Mouse (Mus musculus) layer of hippocampus, adult 9-10 months (tissue): ENCODE measurements around the gene Slc44a4.
"Not testable (repeated sequence)": the region's sequence is repeated elsewhere in the genome, so short reads cannot be mapped to it uniquely, and the experiment has no call there.

Experiments
- DNase-seq: peaks from one replicate; pipeline ENCODE4 v3.0.0; 2022; ENCODE audit warnings: low spot score

The Slc44a4 gene

DNA sequence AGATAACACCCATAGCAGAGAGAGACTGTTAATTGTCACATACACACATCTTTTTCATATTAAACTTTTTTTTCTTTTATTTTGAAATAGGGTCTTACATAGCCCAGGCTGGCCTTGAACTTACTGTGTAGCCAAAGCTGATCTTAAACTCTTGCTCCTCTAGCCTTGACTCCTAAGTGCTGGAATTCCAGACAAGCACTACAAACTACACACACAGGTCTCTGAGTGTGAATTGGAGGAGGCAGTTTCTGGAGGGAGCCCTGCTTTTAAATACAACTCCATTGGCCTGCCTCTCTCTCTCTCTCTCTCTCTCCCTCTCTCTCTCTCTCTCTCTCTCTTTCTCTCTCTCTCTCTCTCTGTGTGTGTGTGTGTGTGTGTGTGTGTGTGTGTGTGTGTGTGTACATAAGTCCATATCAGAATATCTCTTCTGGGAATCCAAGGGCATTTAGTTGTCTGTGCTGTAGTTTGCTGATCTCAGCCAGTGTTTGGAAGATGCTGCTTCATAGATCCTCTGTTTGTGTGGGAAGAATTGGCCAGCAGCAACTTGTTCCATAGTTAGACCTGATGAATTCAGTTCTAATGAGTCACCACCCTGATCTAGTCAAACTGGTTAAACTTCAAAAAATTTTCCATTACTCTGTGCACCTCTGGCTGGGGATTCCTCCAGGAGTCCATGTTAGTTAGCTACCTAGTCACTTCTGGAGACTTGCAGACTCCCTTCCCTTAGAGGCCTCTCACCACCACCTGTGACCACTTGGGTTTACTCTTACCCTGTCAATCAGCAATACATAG, 46.6 kb downstream of the Slc44a4 start:
- DNase-seq = no peak

DNA sequence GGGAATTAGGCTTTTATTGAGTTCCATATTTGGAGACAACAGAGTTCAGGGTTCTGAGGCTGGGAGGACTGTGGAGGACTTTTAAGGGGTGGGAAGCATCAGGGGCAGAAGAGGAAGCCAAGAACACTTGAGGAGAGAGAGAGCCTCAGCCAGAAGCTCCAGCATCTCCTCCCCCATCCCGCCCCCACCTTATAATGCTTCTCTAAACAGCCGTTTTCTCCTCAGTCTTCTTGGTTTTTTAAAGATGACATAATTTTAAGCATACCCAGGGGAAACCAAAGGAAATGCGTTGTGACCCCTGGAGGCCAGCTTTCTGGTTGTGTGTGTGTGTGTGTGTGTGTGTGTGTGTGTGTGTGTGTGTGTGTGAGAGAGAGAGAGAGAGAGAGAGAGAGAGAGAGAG, 47.9 kb downstream of the Slc44a4 start:
- DNase-seq = no peak

DNA sequence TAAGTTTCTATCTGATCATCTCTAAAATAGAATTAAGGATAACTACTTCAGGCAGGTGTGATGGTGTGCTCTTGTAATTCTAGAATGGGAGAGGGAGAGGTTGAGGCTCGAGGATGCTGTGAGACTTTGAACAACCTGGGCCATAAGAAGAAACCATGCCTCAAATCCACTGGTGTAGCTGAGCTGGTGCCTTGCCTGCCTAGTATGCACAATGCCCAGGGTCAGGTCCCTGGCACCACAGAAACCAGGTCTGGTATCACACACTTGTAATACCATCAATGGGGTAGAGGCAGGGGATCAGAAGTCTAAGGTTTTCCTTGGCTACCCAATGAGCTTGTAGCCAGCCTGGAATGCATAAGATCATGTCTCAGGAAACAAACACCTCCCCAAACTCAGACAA, 48.6 kb downstream of the Slc44a4 start:
- no peak for DNase-seq

DNA sequence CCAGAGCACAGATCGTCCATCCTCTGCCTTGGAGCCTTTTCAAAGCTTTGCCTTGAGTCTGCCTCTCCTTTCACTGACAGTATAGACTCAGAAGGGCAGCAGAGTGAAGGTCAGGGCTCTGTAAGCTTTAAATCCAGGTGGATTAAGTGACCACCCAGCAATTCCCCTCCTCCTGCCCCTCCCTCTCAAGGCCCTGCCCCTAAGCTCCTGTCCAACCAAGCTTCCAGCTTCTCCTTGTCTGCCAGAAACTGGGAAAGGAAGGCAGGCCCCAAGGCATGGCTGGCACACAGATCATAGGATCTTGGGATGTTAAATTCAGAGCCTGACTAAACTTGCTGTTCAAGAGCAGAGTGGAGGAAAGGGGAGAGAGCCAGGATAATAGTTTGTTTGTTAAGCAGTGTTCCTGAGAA, 50.4 kb downstream of the Slc44a4 start:
- no peak for DNase-seq

DNA sequence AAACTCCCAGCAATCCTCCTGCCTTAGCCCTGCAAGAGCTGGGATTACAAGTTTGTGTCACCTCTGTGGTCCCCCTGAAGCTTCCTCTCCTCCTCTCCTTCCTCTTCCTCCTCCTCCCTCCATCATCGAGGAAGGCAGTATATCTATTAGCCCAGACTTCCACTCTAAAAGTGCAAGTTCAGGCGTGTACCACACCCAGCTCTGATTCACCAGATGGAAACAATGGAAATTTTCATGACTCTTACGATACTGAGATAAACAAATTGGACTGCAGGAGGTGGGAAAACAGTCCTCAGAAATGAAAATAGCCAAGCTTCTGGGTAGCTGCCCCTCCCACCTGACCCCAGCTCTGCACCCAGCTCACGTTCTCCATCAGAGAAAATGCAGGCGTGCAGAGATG, 51.4 kb downstream of the Slc44a4 start:
- no peak for DNase-seq

DNA sequence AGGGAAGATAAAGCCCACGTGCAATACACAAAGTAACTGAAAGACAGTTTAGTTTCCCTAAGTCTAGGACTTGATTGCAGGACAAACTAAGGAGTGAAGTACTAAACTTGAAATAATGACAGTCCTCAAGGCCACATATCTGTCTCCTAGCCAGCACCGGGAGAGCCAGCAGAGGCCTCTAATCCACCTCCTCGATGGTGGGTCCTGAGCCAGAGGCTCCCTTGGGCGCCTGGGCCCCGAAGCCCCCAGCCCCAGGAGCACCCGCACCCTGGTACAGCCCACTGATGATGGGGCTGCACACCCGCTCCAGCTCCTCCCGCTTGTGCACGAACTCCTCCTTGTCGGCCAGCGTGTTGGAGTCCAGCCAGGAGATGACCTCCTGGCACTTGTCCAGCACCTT, 55.6 kb downstream of the Slc44a4 start, which contains the start of gene Gm20481:
Gene Gm20481, plus strand, starts transcription at position 91 of the 400 bp plus-strand sequence.
- not testable (repeated sequence) for DNase-seq

DNA sequence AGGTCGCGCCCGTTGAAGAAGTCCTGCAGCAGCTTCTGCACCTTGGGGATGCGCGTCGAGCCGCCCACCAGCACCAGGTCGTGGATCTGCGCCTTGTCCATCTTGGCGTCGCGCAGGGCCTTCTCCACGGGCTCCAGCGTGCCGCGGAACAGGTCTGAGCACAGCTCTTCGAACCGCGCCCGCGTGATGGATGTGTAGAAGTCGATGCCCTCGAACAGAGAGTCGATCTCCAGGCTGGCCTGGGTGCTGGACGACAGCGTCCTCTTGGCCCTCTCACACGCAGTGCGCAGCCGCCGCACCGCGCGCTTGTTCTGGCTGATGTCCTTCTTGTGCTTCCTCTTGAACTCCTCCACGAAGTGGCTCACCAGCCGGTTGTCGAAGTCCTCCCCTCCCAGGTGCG, 56.6 kb downstream of the Slc44a4 start:
- DNase-seq = not testable (repeated sequence)

DNA sequence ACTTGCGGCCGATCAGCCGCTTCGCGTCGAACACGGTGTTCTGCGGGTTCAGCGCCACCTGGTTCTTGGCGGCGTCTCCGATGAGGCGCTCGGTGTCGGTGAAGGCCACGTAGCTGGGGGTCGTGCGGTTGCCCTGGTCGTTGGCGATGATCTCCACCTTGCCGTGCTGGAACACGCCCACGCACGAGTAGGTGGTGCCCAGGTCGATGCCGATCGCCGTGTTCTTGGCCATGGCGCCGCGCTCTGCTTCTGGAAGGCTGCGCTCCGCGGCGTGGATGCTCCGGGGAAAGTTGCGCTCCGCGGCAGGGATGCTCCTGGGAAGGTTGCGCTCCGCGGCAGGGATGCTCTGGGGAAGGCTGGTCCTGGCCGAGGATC, 57.4 kb downstream of the Slc44a4 start:
- DNase-seq = not testable (repeated sequence)

DNA sequence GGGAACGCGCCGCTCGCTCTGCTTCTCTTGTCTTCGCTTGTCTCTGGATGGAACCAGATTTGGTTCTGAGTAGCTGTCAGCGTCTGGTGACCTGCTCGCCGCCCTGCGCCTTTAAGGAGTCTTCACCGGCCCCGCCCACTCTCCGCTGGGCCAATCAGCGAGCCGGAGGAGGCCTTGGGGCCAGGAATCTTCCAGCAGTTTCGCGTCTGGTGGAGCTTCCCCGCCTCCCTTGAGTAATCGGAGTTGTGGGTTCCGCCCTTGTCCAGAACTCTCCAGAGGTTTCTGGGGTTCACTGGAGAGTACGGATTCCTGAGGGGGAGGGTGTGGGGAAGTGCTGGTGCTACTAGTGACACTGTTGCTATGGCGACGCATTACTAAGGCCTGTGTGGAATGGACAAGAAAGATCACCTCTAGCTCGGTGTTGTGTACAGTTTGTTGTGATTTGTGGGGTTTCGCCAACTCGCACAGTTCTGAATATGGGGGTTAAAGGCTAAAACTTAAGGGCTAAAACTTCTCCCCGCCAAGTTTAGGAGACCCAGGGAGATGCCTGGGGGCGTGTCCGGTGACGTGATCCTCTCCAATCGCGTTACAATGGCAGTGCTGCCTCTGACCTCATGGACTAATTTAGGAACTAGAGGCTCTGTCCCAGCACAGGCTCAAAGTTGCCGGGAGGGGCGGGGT, 57.9 kb downstream of the Slc44a4 start, which contains the start of the genes Hspa1a and Hspa1l:
Gene Hspa1a, minus strand, starts transcription at position 88 of the 681 bp plus-strand sequence.
Gene Hspa1l, plus strand, starts transcription at position 635 of the 681 bp plus-strand sequence.
- DNase-seq = peak; percentile 71

DNA sequence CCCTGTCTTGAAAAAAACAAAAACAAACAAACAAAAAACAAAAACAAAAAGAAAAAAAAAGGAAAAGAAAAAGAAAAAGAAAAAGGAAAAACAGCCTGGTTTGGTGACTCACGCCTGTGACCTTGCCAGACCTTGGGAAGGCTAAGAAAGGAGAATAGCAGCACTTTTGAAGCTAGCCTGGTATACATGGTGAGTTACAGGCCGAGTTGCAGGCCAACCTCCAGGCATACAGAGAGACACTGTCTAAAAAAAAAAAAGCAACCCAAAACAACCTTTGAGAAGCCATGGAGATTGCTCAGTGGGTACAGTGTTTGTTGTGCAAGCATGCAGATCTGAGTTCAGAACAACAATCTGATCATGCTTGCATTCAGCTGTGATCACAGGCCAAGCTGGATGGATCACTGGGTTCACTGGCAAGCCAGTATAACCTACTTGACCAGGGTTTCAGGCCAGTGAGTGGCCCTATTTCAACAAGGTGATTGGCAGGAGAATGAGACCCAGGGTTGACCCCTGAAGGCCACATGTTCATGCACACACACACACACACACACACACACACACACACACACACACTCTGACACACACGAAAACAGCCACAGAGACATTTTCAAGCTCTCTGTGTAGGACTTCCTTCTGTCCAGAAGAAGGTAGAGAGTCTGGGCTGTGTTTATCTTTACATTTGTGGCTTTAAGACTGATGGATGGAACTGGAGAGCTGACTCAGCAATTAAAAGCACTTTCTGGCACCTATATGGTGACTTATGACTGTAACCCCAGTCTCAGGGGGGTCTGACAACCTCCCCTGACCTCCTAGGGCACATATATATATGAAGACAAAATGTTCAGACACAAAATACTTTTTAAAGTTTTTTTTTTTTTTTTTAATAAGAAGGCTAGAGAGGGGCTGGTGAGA, 61.6 kb downstream of the Slc44a4 start:
- DNase-seq = no peak

DNA sequence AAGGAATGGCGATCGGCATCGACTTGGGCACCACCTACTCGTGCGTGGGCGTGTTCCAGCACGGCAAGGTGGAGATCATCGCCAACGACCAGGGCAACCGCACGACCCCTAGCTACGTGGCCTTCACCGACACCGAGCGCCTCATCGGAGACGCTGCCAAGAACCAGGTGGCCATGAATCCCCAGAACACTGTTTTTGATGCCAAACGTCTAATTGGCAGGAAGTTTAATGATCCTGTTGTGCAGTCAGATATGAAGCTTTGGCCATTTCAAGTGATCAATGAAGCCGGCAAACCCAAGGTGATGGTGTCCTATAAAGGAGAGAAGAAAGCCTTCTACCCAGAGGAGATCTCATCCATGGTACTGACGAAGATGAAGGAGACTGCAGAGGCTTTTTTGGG, 62.7 kb downstream of the Slc44a4 start:
- DNase-seq = no peak

DNA sequence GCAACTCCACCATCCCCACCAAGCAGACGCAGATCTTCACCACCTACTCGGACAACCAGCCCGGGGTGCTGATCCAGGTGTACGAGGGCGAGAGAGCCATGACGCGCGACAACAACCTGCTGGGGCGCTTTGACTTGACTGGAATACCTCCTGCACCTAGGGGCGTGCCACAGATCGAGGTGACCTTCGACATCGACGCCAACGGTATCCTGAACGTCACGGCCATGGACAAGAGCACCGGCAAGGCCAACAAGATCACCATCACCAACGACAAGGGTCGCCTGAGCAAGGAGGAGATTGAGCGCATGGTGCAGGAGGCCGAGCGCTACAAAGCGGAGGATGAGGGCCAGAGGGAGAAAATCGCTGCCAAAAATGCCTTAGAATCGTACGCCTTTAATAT, 64.0 kb downstream of the Slc44a4 start:
- DNase-seq = no peak

DNA sequence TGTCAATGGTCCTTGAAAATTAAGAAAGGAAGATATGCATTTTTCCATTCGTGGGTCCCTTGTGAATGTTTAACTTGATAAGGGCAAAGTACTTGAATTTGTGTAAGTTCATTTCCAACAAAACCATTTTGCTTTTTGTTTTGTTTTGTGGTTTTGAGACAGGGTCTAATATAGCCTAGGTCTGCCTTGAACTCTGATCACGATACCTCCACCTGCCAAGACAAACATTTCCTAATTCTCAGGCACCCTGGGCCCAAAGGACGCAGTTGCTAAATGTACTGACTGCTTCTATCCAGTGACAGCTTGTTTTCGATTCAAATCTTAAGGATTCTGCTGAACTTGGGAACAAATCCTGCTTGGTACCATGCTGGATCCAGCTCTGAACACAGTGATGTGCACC, 65.4 kb downstream of the Slc44a4 start:
- DNase-seq = no peak
